ENCODE assay signal across 9 mouse cellular contexts in genomic region chr10:58652418-58653394, GRCm38 (mm10). TPM values are rescaled to one million over a fixed set of nuclear protein-coding genes. Genes with fewer than 3 reads are reported as not detected.
DNase-seq lines count a peak whose midpoint lies in the region; ATAC-seq and TF ChIP-seq lines count a peak whose summit lies in the region.
"Had no signal": no experiment of that assay in that cellular context is flagged by ENCODE, and none has a peak within 500 bp of the region (broad histone marks: within the 10 kb centered on the region; RNA-seq: fewer than 3 reads in every experiment).

No protein-coding gene starts in this region.

- no peak for ATAC-seq in liver, embryonic 13.5 days (ENCODE audit: low read depth)
- peak; percentile 40 for ATAC-seq in forebrain, embryonic 14.5 days
- peak; percentile 56 for ATAC-seq in kidney, postnatal 0 days (replicated peaks; ENCODE audit: low FRiP score, low read depth)
- ATAC-seq in stomach, embryonic 14.5 days (ENCODE audit: insufficient number of reproducible peaks, insufficient read depth, low FRiP score, low read depth): peak; percentile 43; the same call in 1 of the 2 replicates

- WGBS in liver, embryonic 13.5 days (ENCODE audit: insufficient replicate concordance): 23% methylated on average over 10 of the region's 10 CpGs
- 22% methylated on average over 10 of the region's 10 CpGs for WGBS in forebrain, embryonic 14.5 days
- 16% methylated on average over 10 of the region's 10 CpGs for WGBS in kidney, postnatal 0 days
- 24% methylated on average over 10 of the region's 10 CpGs for WGBS in stomach, embryonic 14.5 days

- no peak overlapping the region for H3K27ac ChIP-seq in liver, embryonic 13.5 days
- no peak overlapping the region for H3K27ac ChIP-seq in forebrain, embryonic 14.5 days (ENCODE audit: low read depth, low read length)
- no peak overlapping the region for H3K27ac ChIP-seq in kidney, postnatal 0 days
- H3K27ac ChIP-seq in stomach, embryonic 14.5 days (ENCODE audit: low read length): peak overlapping the region; percentile 64; the same call in 1 of the 2 replicates
- H3K27ac ChIP-seq: heart, adult 2 months had no signal

- no peaks in the 10 kb centered on the region for H3K36me3 ChIP-seq in liver, embryonic 13.5 days
- no peaks in the 10 kb centered on the region for H3K36me3 ChIP-seq in forebrain, embryonic 14.5 days (ENCODE audit: control insufficient read depth, insufficient read depth, low read length)
- no peaks in the 10 kb centered on the region for H3K36me3 ChIP-seq in kidney, postnatal 0 days (ENCODE audit: insufficient read depth, low read length)
- no peaks in the 10 kb centered on the region for H3K36me3 ChIP-seq in stomach, embryonic 14.5 days (ENCODE audit: control insufficient read depth, insufficient read depth, low read length)

- DNase-seq in liver, embryonic 13.5 days: no peak
- DNase-seq in liver: no peak
- no peak for DNase-seq in forebrain, embryonic 14.5 days (ENCODE audit: low spot score)
- DNase-seq in kidney, postnatal 0 days (ENCODE audit: low spot score): peak; percentile 41
- DNase-seq in thymus, postnatal 10 days (ENCODE audit: low spot score in 2 of 2): no peak
- DNase-seq in gastrocnemius, postnatal 25 days: no peak
- no peak for DNase-seq in cerebellum, postnatal 36 days

- H3K9ac ChIP-seq in liver, embryonic 13.5 days: no peak overlapping the region
- no peak overlapping the region; the same call in 1 of the 2 replicates for H3K9ac ChIP-seq in forebrain, embryonic 14.5 days (ENCODE audit: low read length)
- no peak overlapping the region for H3K9ac ChIP-seq in kidney, postnatal 0 days (ENCODE audit: low read depth, low read length)
- no peak overlapping the region for H3K9ac ChIP-seq in stomach, embryonic 14.5 days (replicated peaks; ENCODE audit: low read depth, low read length)

- H3K27me3 ChIP-seq in liver, embryonic 13.5 days: peaks cover 13% of the 10 kb centered on the region
- no peaks in the 10 kb centered on the region; the same call in 1 of the 2 replicates for H3K27me3 ChIP-seq in forebrain, embryonic 14.5 days (replicated peaks; ENCODE audit: control insufficient read depth, insufficient read depth, low read length)
- no peaks in the 10 kb centered on the region for H3K27me3 ChIP-seq in kidney, postnatal 0 days (ENCODE audit: insufficient read depth, low read length)
- no peaks in the 10 kb centered on the region for H3K27me3 ChIP-seq in stomach, embryonic 14.5 days (ENCODE audit: control insufficient read depth, insufficient read depth, low read length)

- H3K4me1 ChIP-seq in liver, embryonic 13.5 days (replicated peaks): peaks cover 5% of the 10 kb centered on the region; the same call in 1 of the 2 replicates
- peaks cover 20% of the 10 kb centered on the region for H3K4me1 ChIP-seq in forebrain, embryonic 14.5 days (ENCODE audit: control insufficient read depth, insufficient read depth, low read length)
- peaks cover 15% of the 10 kb centered on the region; the same call in 1 of the 2 replicates for H3K4me1 ChIP-seq in kidney, postnatal 0 days (replicated peaks; ENCODE audit: insufficient read depth, low read length)
- H3K4me1 ChIP-seq in stomach, embryonic 14.5 days (ENCODE audit: control insufficient read depth, insufficient read depth, low read length): peaks cover 16% of the 10 kb centered on the region

- TF ChIP-seq CTCF in kidney, postnatal 0 days (IDR thresholded peaks at IDR 0.05; ENCODE audit: low read depth): no peak

- no peaks in the 10 kb centered on the region for H3K9me3 ChIP-seq in liver, embryonic 13.5 days (replicated peaks)
- H3K9me3 ChIP-seq in forebrain, embryonic 14.5 days (replicated peaks; ENCODE audit: control insufficient read depth, low read length): no peaks in the 10 kb centered on the region; the same call in 1 of the 2 replicates
- H3K9me3 ChIP-seq in kidney, postnatal 0 days (replicated peaks; ENCODE audit: low read length): no peaks in the 10 kb centered on the region
- no peaks in the 10 kb centered on the region for H3K9me3 ChIP-seq in stomach, embryonic 14.5 days (ENCODE audit: control insufficient read depth, low read depth, low read length)

- H3K4me3 ChIP-seq in liver, embryonic 13.5 days (replicated peaks): no peak overlapping the region
- H3K4me3 ChIP-seq in forebrain, embryonic 14.5 days (ENCODE audit: low read depth, low read length): no peak overlapping the region
- H3K4me3 ChIP-seq in kidney, postnatal 0 days (replicated peaks; ENCODE audit: low read depth, low read length): no peak overlapping the region
- no peak overlapping the region for H3K4me3 ChIP-seq in stomach, embryonic 14.5 days (ENCODE audit: low read depth, low read length)
- H3K4me3 ChIP-seq: heart, adult 2 months had no signal

- peak overlapping the region; percentile 17; the same call in 1 of the 2 replicates for H3K4me2 ChIP-seq in liver, embryonic 13.5 days
- H3K4me2 ChIP-seq in forebrain, embryonic 14.5 days (ENCODE audit: low read length): peak overlapping the region; percentile 41
- H3K4me2 ChIP-seq in kidney, postnatal 0 days (ENCODE audit: low read length): peak overlapping the region; percentile 46; the same call in 1 of the 2 replicates
- peak overlapping the region; percentile 33; the same call in 1 of the 2 replicates for H3K4me2 ChIP-seq in stomach, embryonic 14.5 days (replicated peaks; ENCODE audit: low read depth, low read length)

RNA-seq across cellular contexts. Expression of gene Edar, which starts 22.7 kb away (rescaled TPM):
- not detected in 2 replicates for polyA plus RNA-seq in liver, embryonic 13.5 days (2015; fragmentation: Nextera tagmentation; extraction: Ambion mirVana)
- polyA plus RNA-seq in forebrain, embryonic 14.5 days (2014; fragmentation: Nextera tagmentation; extraction: Ambion mirVana): 0.89 and 0.98 TPM in 2 replicates
- 0.51 and 0.64 TPM in 2 replicates for polyA plus RNA-seq in kidney, postnatal 0 days (2015; fragmentation: Nextera tagmentation; extraction: Ambion mirVana)
- polyA plus RNA-seq in stomach, embryonic 14.5 days (2014; fragmentation: Nextera tagmentation; extraction: Ambion mirVana): 3.5 and 4.5 TPM in 2 replicates
- under 1 TPM; 0.08 to 0.11 TPM for total RNA-seq in gastrocnemius, postnatal 25 days (2021)
